Mouse (Mus musculus) heart, embryonic 13.5 days (tissue): ENCODE data around the gene Sell. TPM values are rescaled to one million over a fixed set of nuclear protein-coding genes. Genes with fewer than 3 reads are reported as not detected.

Source experiments
- ATAC-seq: fragments of 200-750 bp; cut with Nextera tagmentation; 2 replicates; pipeline ENCODE4 v1.8.0; 2017; ENCODE audit warnings: moderate TSS enrichment; ENCODE audit not compliant: insufficient number of reproducible peaks, low FRiP score, low TSS enrichment; ENCODE audit errors: extremely low read depth
- H3K27ac ChIP-seq: fragments of 300-500 bp; sonication (generic); replicated peaks from 2 replicates; pipeline ENCODE4 v1.5.1; 2015; ENCODE audit warnings: moderate library complexity, mild to moderate bottlenecking, inconsistent platforms
- H3K27me3 ChIP-seq: fragments of 300-500 bp; sonication (generic); replicated peaks from 2 replicates; pipeline ENCODE4 v1.6.1; 2015; ENCODE audit warnings: mild to moderate bottlenecking, inconsistent platforms
- H3K36me3 ChIP-seq: fragments of 300-500 bp; sonication (generic); 2 replicates; pipeline ENCODE4 v1.6.1; 2015; ENCODE audit warnings: mild to moderate bottlenecking, inconsistent platforms
- H3K4me1 ChIP-seq: fragments of 300-500 bp; sonication (generic); 2 replicates; pipeline ENCODE4 v1.6.1; 2015; ENCODE audit warnings: inconsistent platforms
- H3K4me2 ChIP-seq: fragments of 300-500 bp; sonication (generic); 2 replicates; pipeline ENCODE4 v1.6.1; 2015; ENCODE audit warnings: inconsistent platforms, mild to moderate bottlenecking, moderate library complexity
- H3K4me3 ChIP-seq: fragments of 300-500 bp; sonication (generic); 2 replicates; pipeline ENCODE4 v1.5.1; 2015; ENCODE audit warnings: moderate library complexity, mild to moderate bottlenecking, inconsistent platforms
- H3K9ac ChIP-seq: fragments of 300-500 bp; sonication (generic); 2 replicates; pipeline ENCODE4 v1.6.1; 2015; ENCODE audit warnings: inconsistent platforms, mild to moderate bottlenecking, moderate library complexity
- H3K9me3 ChIP-seq: fragments of 300-500 bp; sonication (generic); 2 replicates; pipeline ENCODE4 v1.6.1; 2016; ENCODE audit warnings: inconsistent platforms
- WGBS: fragments of 180-500 bp; shearing (Covaris S2); methylation state at CpG from one replicate; pipeline ENCODE4 v1.1.7; 2015; ENCODE audit warnings: mixed read lengths; 5-methylcytosine and 5-hydroxymethylcytosine counted together
- polyA plus RNA-seq: library from polyadenylated mRNA; unstranded; fragments of >200 nt; fragmentation: Nextera tagmentation; extraction: Ambion mirVana; gene quantifications from 2 replicates; pipeline ENCODE4 v1.2.1, GENCODE M21; 2015

Sell gene
- polyA plus RNA-seq, 1 experiment from 2014 or later, result 0.72 TPM

- H3K27ac ChIP-seq, result no peak overlapping the region
- no peaks in the 10 kb centered on the region for H3K9me3 ChIP-seq
- ATAC-seq, result no peak
- H3K9ac ChIP-seq, result no peak overlapping the region
- no peak overlapping the region for H3K4me2 ChIP-seq
- WGBS, result 74% methylated on average over 2 of the region's 2 CpGs
- H3K36me3 ChIP-seq, result no peaks in the 10 kb centered on the region
- no peak overlapping the region for H3K4me3 ChIP-seq
- H3K27me3 ChIP-seq, result no peaks in the 10 kb centered on the region
- H3K4me1 ChIP-seq, result no peaks in the 10 kb centered on the region
Measured at GRCm38 (mm10) chr1:164074606-164075140, 12.9 kb downstream of the Sell start.

GRCm38 (mm10) chr1:164075416-164075815 lies 13.6 kb downstream of the Sell start:
- no peaks in the 10 kb centered on the region for H3K27me3 ChIP-seq
- H3K9ac ChIP-seq, result no peak overlapping the region

GRCm38 (mm10) chr1:164076441-164076840 lies 14.7 kb downstream of the Sell start:
- H3K4me3 ChIP-seq, result no peak overlapping the region
- no peak for ATAC-seq
- H3K27ac ChIP-seq, result no peak overlapping the region
- H3K9ac ChIP-seq, result no peak overlapping the region
- no peak overlapping the region for H3K4me2 ChIP-seq
- no peaks in the 10 kb centered on the region for H3K4me1 ChIP-seq
- H3K36me3 ChIP-seq, result no peaks in the 10 kb centered on the region
- no peaks in the 10 kb centered on the region for H3K27me3 ChIP-seq
- no peaks in the 10 kb centered on the region for H3K9me3 ChIP-seq
- WGBS, result 43% methylated on average over 1 of the region's 1 CpGs

More at GRCm38 (mm10) chr1:164075416-164075815, 13.6 kb downstream of the Sell start:
- WGBS, result 81% methylated on average over 1 of the region's 1 CpGs
- no peak overlapping the region for H3K4me2 ChIP-seq
- H3K4me1 ChIP-seq, result no peaks in the 10 kb centered on the region
- no peaks in the 10 kb centered on the region for H3K9me3 ChIP-seq
- no peaks in the 10 kb centered on the region for H3K36me3 ChIP-seq
- no peak overlapping the region for H3K27ac ChIP-seq
- ATAC-seq, result no peak
- no peak overlapping the region for H3K4me3 ChIP-seq

GRCm38 (mm10) chr1:164077031-164077430 lies 15.2 kb downstream of the Sell start:
- Histone ChIP-seq H3K4me2 (no peak overlapping the region), H3K4me1 (no peaks in the 10 kb centered on the region), H3K4me3 (no peak overlapping the region), H3K36me3 (no peaks in the 10 kb centered on the region), H3K27ac (no peak overlapping the region), H3K9ac (no peak overlapping the region), H3K27me3 (no peaks in the 10 kb centered on the region), H3K9me3 (no peaks in the 10 kb centered on the region)
- WGBS, result 57% methylated on average over 3 of the region's 3 CpGs
- ATAC-seq, result no peak

- Histone ChIP-seq H3K9ac (no peak overlapping the region), H3K4me2 (no peak overlapping the region), H3K27ac (no peak overlapping the region), H3K4me3 (no peak overlapping the region), H3K4me1 (no peaks in the 10 kb centered on the region), H3K27me3 (no peaks in the 10 kb centered on the region), H3K9me3 (no peaks in the 10 kb centered on the region), H3K36me3 (no peaks in the 10 kb centered on the region)
- 77% methylated on average over 4 of the region's 4 CpGs for WGBS
- ATAC-seq, result no peak
Measured at GRCm38 (mm10) chr1:164078323-164078741, 16.6 kb downstream of the Sell start.

GRCm38 (mm10) chr1:164079091-164079490 lies 17.3 kb downstream of the Sell start:
- no peaks in the 10 kb centered on the region for H3K9me3 ChIP-seq
- 84% methylated on average over 11 of the region's 11 CpGs for WGBS
- no peaks in the 10 kb centered on the region for H3K36me3 ChIP-seq
- no peak overlapping the region for H3K9ac ChIP-seq
- H3K4me3 ChIP-seq, result no peak overlapping the region
- no peak for ATAC-seq
- H3K4me2 ChIP-seq, result no peak overlapping the region
- H3K4me1 ChIP-seq, result no peaks in the 10 kb centered on the region
- no peaks in the 10 kb centered on the region for H3K27me3 ChIP-seq
- no peak overlapping the region for H3K27ac ChIP-seq

GRCm38 (mm10) chr1:164083046-164083445 lies 21.3 kb downstream of the Sell start:
- no peaks in the 10 kb centered on the region for H3K36me3 ChIP-seq
- H3K4me1 ChIP-seq, result no peaks in the 10 kb centered on the region
- ATAC-seq, result no peak
- H3K4me3 ChIP-seq, result no peak overlapping the region
- no peak overlapping the region for H3K9ac ChIP-seq
- no peaks in the 10 kb centered on the region for H3K9me3 ChIP-seq
- 75% methylated on average over 4 of the region's 4 CpGs for WGBS
- H3K27me3 ChIP-seq, result no peaks in the 10 kb centered on the region
- H3K27ac ChIP-seq, result no peak overlapping the region
- no peak overlapping the region for H3K4me2 ChIP-seq

GRCm38 (mm10) chr1:164086797-164087196 lies 25.0 kb downstream of the Sell start:
- ATAC-seq, result no peak

GRCm38 (mm10) chr1:164087872-164088271 lies 26.1 kb downstream of the Sell start:
- Histone ChIP-seq H3K9ac (no peak overlapping the region), H3K27ac (no peak overlapping the region), H3K4me1 (no peaks in the 10 kb centered on the region), H3K9me3 (no peaks in the 10 kb centered on the region), H3K27me3 (no peaks in the 10 kb centered on the region), H3K4me2 (no peak overlapping the region), H3K36me3 (no peaks in the 10 kb centered on the region), H3K4me3 (no peak overlapping the region)
- WGBS, result 82% methylated on average over 5 of the region's 5 CpGs
- ATAC-seq, result no peak

More at GRCm38 (mm10) chr1:164086797-164087196, 25.0 kb downstream of the Sell start:
- WGBS, result 69% methylated on average over 3 of the region's 3 CpGs
- Histone ChIP-seq H3K4me2 (no peak overlapping the region), H3K9ac (no peak overlapping the region), H3K4me1 (no peaks in the 10 kb centered on the region), H3K4me3 (no peak overlapping the region), H3K27me3 (no peaks in the 10 kb centered on the region), H3K27ac (no peak overlapping the region), H3K9me3 (no peaks in the 10 kb centered on the region), H3K36me3 (no peaks in the 10 kb centered on the region)

GRCm38 (mm10) chr1:164096780-164097179 lies 35.0 kb downstream of the Sell start:
- no peak for ATAC-seq
- Histone ChIP-seq H3K4me3 (no peak overlapping the region), H3K9me3 (no peaks in the 10 kb centered on the region), H3K27ac (no peak overlapping the region), H3K4me1 (no peaks in the 10 kb centered on the region), H3K9ac (no peak overlapping the region), H3K27me3 (0 out of 2 replicates have a peak, but pooled peaks cover 2% of the 10 kb centered on the region), H3K36me3 (no peaks in the 10 kb centered on the region), H3K4me2 (no peak overlapping the region)
- 34% methylated on average over 6 of the region's 6 CpGs for WGBS

- no peak for ATAC-seq
- H3K27me3 ChIP-seq, result 0 out of 2 replicates have a peak, but pooled peaks cover 2% of the 10 kb centered on the region
- 72% methylated on average over 2 of the region's 2 CpGs for WGBS
- H3K4me3 ChIP-seq, result no peak overlapping the region
- no peak overlapping the region for H3K9ac ChIP-seq
- no peak overlapping the region for H3K4me2 ChIP-seq
- no peaks in the 10 kb centered on the region for H3K4me1 ChIP-seq
- no peaks in the 10 kb centered on the region for H3K9me3 ChIP-seq
- no peak overlapping the region for H3K27ac ChIP-seq
- no peaks in the 10 kb centered on the region for H3K36me3 ChIP-seq
Measured at GRCm38 (mm10) chr1:164097911-164098310, 36.1 kb downstream of the Sell start.

GRCm38 (mm10) chr1:164098372-164098771 lies 36.6 kb downstream of the Sell start:
- H3K4me1 ChIP-seq, result no peaks in the 10 kb centered on the region
- H3K9ac ChIP-seq, result no peak overlapping the region
- no peaks in the 10 kb centered on the region for H3K9me3 ChIP-seq
- 0 out of 2 replicates have a peak, but pooled peaks cover 2% of the 10 kb centered on the region for H3K27me3 ChIP-seq
- ATAC-seq, result no peak
- no peak overlapping the region for H3K4me3 ChIP-seq
- H3K4me2 ChIP-seq, result no peak overlapping the region
- H3K36me3 ChIP-seq, result no peaks in the 10 kb centered on the region
- 62% methylated on average over 2 of the region's 2 CpGs for WGBS
- no peak overlapping the region for H3K27ac ChIP-seq
